Mouse (Mus musculus): ENCODE results near the gene Abcb4.
"Not testable (repeated sequence)": the region's sequence is repeated elsewhere in the genome, so short reads cannot be mapped to it uniquely, and the experiment has no call there.

Gene Abcb4

GRCm38 (mm10) chr5:8893300-8894103, at the start of gene Abcb4:
TSS of gene Abcb4 (plus strand) at chr5:8893717.
- no peak for DNase-seq (ENCODE audit: low read depth)

DNA sequence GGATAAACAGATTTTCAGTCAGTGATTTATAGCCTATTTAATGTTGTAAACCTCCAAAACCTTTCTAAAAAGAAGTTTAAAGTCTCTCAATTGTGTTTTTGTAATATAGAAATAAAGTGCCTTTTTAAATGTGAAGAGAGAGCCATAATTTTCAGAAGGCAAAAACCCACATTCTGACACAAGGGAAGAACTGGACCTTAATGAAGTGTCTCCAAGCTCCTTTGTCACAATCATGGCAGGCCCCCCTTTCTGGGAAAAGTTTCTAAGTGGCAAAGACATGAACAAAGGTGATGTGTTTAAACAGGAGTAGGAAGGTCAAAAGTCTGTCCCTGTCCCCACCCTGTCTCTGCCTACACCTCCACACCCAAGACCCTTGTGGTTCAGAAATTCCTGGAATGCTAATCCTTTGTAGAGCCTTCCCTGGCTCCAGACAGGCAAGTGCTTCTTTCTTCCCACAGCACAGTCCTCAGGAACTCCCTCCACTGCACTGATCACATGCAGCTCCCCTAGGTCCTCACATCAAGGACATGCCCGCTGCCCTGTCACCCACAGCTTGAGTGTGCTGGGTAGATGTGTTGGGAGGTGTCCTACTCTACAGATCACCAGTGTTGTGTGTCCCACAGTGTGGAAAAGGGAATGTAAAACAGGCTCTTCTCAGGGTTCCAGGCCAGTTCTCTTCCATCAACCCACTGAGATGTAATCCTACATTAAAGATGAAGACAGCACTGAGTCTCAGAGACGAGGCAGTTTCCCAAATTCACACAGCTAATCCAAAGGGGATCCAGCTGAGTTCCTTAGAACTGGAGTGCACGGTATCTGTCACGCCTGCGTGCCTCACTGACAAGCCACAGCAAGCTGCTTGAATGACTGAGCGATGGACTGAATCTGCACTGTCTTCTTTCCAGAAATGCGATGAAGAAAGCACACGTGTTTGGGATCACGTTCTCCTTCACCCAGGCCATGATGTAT, 44.6 kb upstream of the Abcb4 start:
- DNase-seq (ENCODE audit: low read depth), result not testable (repeated sequence)

DNA sequence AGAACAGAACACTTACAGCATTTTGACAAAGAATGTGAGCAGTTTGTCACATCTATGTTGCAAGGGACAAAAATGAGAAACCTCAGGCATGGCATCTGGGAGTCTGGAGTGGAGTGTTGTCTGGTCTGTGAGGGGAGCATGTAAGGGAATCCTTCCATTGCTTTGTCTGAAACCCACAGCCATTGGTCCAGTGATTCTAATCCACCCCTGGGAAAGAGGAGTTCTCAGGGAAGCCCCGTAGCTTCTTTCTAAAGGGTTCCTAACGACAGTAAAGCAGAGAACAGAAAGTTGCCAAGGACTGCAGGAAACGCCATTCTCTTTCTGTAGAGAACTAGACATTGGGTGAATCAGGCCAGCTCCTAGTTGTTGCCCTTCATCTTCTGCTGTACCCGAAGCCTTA, 42.7 kb upstream of the Abcb4 start:
- no peak for DNase-seq (ENCODE audit: low read depth)

DNA sequence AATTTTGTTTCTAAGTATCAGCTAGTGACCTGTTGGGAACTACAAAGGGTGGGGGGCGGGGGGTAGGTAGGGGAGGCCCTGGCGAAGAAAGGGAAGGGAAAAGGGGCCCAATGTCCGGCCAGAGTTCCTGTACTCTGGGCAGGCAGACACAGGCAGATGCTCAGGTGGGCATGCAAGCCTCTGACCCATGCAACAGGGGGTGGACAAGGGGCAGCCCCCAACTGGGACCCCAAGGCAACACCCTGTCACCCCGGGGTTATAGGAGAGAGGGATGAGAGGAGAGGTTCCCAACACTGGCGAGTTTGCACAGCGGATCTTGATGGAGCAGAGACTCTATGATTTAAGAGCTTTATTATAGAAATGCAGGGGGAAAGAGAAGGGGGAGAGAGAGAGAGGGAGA, 36.3 kb upstream of the Abcb4 start:
- no peak for DNase-seq (ENCODE audit: low read depth)

DNA sequence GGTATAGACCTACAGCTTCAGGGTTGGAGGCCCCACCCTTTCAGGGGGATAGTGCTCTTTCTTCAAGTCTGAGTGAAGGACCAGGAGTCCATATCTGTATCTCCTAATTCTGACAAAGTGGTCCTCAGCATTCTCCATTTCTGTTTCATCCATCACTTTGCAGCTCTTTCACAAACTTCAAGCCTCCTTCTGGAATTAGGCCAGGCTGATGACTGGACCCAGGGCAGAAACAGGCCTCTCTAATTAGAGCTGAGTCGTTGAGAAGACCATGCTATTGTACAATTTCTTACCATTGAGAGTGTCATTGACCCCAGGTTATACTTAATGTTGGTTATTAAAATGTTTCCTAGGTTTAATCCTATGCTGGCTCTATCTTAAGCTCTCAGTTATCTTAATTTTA, 31.7 kb upstream of the Abcb4 start:
- DNase-seq (ENCODE audit: low read depth), result no peak

DNA sequence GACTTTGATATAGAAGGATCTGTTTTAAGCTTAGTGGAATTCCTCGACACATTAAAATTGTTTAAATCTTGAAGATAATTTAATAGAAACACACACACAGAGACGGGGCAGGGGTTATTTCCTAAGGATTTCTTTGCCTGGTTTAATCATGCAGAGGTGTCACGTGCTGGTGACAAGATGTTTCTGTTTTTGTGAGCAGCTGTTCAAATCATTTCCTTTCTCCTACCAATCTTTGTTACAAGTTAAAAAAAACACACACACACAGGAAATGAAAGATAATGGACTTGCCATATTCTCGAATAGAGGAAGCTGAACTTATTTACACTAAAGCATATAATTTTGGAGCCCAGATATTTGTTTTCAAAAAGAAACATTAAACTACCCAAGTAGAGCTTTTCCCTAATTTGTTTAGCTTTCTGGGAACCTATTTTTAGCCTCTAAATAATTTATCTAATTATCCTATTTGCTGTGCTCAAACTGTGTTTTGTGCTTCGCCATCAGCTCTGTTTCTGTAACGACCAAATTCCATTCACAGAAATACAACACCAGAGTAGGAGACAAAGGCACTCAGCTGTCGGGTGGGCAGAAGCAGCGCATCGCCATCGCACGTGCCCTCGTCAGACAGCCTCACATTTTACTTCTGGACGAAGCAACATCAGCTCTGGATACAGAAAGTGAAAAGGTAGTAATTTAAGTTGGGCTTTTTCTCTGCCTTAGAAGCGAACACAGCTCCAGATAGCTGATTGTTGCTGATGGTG, 29.8 kb upstream of the Abcb4 start:
- no peak for DNase-seq (ENCODE audit: low read depth)

DNA sequence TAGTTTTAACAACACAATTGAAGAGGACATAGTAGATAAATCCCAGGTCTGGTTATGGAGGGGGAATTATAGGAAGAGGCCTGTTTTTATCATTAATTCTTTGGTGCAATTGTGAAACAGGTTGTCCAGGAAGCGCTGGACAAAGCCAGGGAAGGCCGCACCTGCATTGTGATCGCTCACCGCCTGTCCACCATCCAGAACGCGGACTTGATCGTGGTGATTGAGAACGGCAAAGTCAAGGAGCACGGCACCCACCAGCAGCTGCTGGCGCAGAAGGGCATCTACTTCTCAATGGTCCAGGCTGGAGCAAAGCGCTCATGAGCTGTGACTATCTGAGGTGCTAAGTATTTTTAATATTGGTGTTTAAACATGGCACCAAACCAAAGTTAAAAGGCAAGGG, 27.9 kb upstream of the Abcb4 start:
- DNase-seq (ENCODE audit: low read depth), result not testable (repeated sequence)

GRCm38 (mm10) chr5:8866366-8866765, 27.2 kb upstream of the Abcb4 start:
- DNase-seq (ENCODE audit: low read depth), result no peak

DNA sequence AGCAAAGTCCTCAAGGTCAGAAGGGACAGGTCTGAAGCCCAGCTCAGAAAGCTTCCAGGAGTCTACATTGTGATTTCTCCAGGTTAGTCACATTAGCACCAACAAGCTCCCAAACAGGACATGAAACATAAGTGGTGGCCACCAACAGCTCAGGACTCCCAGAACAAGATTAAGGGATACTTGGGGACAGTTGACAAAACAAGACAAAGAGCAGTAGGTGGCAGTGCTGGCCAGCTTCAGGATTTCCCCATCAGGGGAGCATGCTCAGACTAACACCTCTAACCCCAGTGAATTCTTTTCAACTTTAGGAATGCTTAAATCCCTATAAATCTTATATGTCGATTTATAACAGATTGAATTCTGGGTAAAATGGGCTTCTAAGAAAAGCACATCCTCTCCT, 25.5 kb upstream of the Abcb4 start:
- DNase-seq (ENCODE audit: low read depth), result no peak

DNA sequence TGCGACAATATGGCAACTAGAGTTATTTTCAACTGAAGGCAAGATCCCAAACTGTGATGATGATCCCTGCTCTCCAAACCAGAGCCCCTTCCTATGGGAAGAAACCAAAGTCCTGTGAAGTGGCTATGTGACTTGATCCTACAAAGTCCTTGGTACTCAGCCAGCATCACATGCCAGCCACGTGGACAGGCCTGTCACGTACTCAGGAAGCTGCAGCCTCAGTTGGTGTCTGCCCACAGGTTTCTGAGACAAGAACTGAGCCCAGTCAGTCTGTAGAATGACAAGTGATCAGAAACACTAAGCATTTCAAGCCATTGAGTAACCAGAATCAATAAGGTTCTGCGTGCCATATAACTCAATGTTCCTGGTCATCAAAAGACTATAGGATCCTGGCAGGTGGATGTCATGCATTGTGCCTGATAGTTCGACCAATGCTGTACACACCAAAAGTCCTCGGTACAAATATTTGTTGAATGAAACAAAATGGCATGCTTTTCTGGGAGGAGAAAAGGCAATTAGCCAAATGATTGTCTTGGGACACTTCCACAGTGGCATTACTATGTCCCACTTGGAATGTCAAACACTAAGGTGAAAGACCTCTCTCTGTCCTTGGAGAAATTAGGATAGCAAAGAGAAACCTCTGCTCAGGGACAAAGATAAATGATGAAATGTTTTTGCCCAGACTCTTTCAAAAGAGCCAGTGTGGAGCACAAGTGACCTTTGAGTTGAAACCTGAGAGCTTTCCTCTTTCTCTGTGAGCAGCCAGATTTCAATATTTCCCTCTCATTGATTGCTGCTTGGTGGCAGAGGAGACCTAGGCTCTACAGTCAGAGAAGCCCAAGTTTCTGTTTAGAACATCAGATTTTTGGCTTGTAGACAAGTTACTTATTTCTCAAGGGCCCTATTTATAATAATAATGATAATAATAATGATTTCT, 20.3 kb upstream of the Abcb4 start:
- no peak for DNase-seq (ENCODE audit: low read depth)

- no peak for DNase-seq (ENCODE audit: low read depth)
These were observed 16.4 kb upstream of the Abcb4 start for GRCm38 (mm10) chr5:8877086-8877485.

DNA sequence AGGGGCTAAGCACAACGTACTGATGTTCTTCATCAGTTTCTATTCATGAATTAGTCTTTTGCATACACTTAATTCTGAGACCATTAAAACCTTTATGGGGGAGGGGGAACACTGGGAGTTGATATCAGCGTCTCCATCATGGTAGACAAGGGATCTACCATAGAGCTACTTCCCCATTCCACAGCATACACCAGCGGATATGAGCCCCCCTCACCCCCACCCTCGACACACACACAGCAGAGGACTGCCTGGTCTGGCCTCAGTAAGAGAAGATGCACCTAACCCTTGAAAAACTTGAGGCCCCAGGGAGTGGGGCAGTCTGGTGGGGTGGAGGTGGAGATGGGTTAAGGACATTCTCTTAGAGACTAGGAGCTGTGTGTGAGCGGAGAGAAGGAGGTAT, 15.7 kb upstream of the Abcb4 start:
- DNase-seq (ENCODE audit: low read depth), result no peak

GRCm38 (mm10) chr5:8885837-8886236, 7.7 kb upstream of the Abcb4 start:
- no peak for DNase-seq (ENCODE audit: low read depth)

DNA sequence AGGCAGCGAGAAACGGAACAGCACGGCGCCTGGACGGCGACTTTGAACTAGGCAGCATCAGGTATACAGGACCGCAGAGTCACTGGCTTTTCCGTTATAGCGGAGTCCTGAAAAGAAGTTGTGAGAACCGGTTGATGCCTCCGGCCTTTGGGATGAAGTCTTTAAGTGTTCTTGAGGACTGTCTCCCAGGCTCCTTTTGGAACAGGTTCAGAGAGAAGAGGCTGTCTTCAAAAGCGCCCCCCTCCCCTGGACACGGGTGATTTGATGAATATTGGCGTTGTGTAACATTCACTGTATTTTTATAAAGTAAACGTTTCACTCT, 548 bp downstream of the Abcb4 start:
- no peak for DNase-seq (ENCODE audit: low read depth)

DNA sequence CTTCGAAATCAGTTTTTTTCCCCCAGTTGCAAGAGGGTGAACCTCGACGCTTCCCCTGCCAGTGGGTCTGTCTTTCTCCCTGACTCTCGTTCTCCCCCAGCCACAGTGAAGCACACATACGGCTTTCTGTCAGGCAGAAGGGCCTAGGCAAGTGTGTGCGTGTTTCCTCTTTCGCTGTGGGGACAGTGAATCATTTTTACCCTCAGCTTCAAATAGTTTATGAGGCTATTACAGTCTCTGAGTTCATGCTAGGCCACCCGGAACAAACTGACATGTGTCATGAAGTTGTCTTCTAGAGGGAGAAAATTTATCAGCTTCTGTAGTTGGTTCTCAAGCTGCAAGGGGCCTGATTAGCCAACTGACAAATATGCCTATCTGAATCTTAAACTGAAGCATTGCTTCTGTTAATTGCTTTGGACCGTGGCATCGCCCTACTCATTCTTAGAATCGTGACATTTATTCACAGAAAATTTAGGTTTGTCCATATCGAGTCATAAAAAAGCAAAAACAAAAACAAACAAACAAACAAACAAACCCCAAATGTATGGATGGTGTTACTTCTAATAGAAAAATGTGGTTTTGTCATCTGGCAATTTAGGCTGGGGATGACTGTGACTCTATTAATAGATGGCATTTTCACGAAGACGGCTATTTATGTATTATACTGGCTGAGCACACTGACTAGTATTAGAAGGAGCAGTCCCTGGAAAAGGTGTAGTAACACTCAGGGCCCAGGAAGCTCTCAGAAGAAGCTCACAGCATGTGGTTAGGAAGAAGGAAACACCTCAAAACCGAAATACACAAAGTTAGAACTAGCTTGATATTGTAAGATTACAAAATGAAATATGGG, 1.3 kb downstream of the Abcb4 start:
- DNase-seq (ENCODE audit: low read depth), result no peak

GRCm38 (mm10) chr5:8896198-8896597, 2.7 kb downstream of the Abcb4 start:
- DNase-seq (ENCODE audit: low read depth), result no peak

- DNase-seq (ENCODE audit: low read depth), result no peak
These were observed 4.7 kb downstream of the Abcb4 start for GRCm38 (mm10) chr5:8898246-8898645.

- DNase-seq (ENCODE audit: low read depth), result no peak
These were observed 7.5 kb downstream of the Abcb4 start for GRCm38 (mm10) chr5:8901001-8901400.

GRCm38 (mm10) chr5:8902141-8902817, 8.8 kb downstream of the Abcb4 start:
- no peak for DNase-seq (ENCODE audit: low read depth)

- no peak for DNase-seq (ENCODE audit: low read depth)
These were observed 11.0 kb downstream of the Abcb4 start for GRCm38 (mm10) chr5:8904539-8904938.
